Mouse (Mus musculus): ENCODE measurements around the gene Apom.
A peak's percentile ranks its signal among the peaks of the same experiment; 100 is the strongest.

Gene Apom

GRCm38 (mm10) chr17:35159638-35160037 lies 27.8 kb upstream of the Apom start:
- DNase-seq (ENCODE audit: low read depth in 2 of 2, low spot score in 2 of 2) = no peak

DNA sequence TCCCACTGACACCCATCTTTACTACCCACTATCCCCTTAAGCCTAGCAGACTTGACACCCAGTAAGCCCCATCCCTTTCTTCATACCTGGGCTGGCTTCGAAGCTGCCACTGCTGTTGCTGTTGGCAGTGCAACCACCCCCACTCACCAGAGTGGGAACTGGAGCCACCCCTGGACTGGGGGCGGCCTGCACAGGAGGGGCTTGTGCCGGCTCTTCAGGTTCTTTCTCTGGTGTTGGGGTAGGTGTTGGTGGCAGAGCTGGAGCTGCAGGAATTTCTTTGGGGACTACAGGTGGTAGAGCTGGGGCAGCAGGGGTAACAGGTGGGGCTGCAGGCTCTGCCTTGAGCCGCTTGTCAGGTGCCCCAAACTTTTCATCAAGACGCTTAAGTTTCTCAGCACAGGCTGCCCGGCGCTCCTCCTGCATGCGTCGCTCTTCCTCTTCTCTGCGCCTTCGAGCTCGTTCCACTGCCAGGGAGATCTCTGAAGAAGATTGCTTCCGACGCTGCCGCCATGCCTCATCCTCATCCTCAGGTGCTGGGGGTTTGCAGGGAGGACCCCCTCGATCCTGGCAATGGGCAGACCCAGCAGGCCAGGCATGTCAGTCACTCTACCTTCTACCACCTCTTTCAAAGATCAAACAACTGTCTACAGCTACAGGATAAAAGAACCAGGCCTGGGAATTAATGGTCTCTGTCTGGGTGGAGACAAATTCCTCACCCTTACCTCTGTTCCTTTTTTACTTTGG lies 27.2 kb upstream of the Apom start:
- no peak for DNase-seq (ENCODE audit: low read depth in 2 of 2, low spot score in 2 of 2)

DNA sequence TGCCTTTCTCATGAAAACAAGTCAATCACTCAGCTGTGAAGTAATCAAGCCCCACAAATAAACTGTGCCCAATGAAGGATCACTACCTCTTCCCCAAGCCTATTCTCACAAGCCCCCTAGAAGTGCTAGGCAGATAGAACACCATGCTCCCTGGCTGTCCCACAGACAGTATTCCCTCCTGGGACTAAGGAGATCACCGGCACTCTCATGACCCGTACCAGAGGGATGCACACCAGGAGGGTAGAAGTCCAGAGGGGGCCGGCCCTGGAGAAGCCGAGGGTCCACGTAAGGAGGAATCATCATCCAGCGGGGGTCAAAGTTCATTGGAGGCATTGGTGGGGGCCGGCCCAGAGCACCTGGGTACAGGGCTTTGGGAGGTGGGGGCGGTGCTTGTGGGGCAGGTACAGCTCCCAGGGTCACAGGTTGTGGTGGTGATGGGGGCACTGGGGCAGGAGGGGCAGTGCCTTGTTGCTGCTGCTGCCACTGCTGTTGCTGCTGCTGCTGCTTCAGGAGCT lies 25.9 kb upstream of the Apom start:
- DNase-seq (ENCODE audit: low read depth in 2 of 2, low spot score in 2 of 2) = no peak

GRCm38 (mm10) chr17:35157254-35157653 lies 25.4 kb upstream of the Apom start:
- DNase-seq (ENCODE audit: low read depth in 2 of 2, low spot score in 2 of 2) = no peak

GRCm38 (mm10) chr17:35156461-35157200 lies 24.8 kb upstream of the Apom start:
- no peak for DNase-seq (ENCODE audit: low read depth in 2 of 2, low spot score in 2 of 2)

DNA sequence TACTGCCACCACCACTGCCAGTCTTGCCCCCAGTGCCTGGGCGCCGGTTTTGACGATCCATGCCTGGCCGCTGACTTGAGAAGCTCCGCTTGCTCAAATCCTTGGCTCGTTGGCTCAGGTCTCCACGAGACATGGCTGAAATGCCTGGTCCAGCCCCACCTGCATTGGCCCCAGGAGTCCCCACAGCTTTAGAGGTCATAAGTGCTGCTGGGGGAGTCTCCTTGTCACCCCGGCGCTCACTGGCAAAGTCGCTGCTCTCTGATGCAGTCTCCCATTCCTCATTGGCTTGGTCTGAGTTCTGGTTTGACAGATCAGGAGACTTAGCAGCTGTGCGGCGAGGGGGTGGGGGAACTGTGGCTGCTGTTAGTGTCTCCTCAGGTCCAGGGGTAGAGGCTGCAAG lies 23.6 kb upstream of the Apom start:
- DNase-seq (ENCODE audit: low read depth in 2 of 2, low spot score in 2 of 2) = no peak

GRCm38 (mm10) chr17:35154616-35155015 lies 22.8 kb upstream of the Apom start:
- no peak for DNase-seq (ENCODE audit: low read depth in 2 of 2, low spot score in 2 of 2)

- DNase-seq (ENCODE audit: low read depth in 2 of 2, low spot score in 2 of 2) = no peak
Observed at GRCm38 (mm10) chr17:35153931-35154330, 22.1 kb upstream of the Apom start.

GRCm38 (mm10) chr17:35153077-35153476 lies 21.2 kb upstream of the Apom start:
- DNase-seq (ENCODE audit: low read depth in 2 of 2, low spot score in 2 of 2) = no peak

- DNase-seq (ENCODE audit: low read depth in 2 of 2, low spot score in 2 of 2) = no peak
Observed at GRCm38 (mm10) chr17:35152121-35152520, 20.3 kb upstream of the Apom start.

GRCm38 (mm10) chr17:35147922-35148639 lies 16.2 kb upstream of the Apom start:
- DNase-seq (ENCODE audit: low read depth in 2 of 2, low spot score in 2 of 2) = no peak

- no peak for DNase-seq (ENCODE audit: low read depth in 2 of 2, low spot score in 2 of 2)
Observed at GRCm38 (mm10) chr17:35147348-35147747, 15.5 kb upstream of the Apom start.

GRCm38 (mm10) chr17:35146139-35146538 lies 14.3 kb upstream of the Apom start:
- DNase-seq (ENCODE audit: low read depth in 2 of 2, low spot score in 2 of 2) = no peak

- DNase-seq (ENCODE audit: low read depth in 2 of 2, low spot score in 2 of 2) = no peak
Observed at GRCm38 (mm10) chr17:35141971-35142370, 10.1 kb upstream of the Apom start.

- DNase-seq (ENCODE audit: low read depth in 2 of 2, low spot score in 2 of 2) = no peak
Observed at GRCm38 (mm10) chr17:35140490-35140996, 8.7 kb upstream of the Apom start.

DNA sequence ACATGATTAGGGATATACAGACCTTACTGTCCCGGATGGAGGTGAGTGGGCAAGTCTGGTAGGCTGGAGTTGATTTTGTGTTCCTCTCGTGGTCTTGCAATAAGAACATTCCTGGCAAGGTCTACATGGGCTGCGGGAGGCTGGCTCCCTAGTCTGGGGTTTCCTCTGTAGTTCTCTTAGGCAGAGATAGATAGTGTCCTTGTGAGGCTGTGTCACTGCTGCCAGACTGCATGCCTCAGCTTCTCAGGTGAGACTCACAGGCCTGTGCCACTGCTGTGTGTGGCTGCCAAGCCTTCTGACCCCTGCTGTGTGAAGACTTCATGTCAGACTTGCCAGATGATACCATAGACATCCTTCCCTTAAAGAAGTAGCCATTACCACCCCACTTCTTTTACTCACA lies 7.4 kb upstream of the Apom start:
- DNase-seq (ENCODE audit: low read depth in 2 of 2, low spot score in 2 of 2) = no peak

DNA sequence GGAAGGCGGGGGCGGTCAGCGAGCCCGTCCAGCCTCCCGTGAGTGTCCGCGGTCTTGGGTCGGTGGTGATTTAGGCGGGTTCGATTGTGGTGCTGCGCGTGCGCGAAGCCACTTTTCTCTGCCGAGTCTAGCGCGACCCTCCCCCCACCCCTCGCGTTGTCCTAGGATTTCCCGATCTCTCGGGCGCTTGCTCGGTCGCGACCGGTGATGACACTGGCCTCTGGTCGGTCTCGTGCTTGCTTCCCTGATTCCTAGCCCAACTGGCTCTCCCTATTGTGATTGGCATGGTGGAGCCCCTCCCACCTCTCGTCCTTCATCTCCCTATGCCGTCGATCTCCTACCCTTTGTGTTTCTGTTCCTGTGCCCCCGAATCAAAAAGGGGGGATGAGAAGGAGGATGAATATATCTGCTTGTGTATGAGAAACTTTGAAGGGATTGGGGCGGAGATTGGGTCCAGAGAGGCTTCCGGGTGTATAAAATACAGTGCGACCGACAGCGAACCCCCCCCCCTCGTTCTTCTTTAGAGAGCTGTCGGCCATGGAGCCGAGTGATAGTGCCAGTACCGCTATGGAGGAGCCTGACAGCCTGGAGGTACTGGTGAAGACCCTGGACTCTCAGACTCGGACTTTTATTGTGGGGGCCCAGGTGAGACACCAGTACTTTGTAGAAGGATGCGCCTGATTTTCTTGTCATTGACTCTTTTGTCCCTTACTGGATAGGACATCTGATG lies 3.9 kb upstream of the Apom start:
- peak in 1 of 2 experiments; percentile 21 for DNase-seq (ENCODE audit: low read depth in 2 of 2, low spot score in 2 of 2)

GRCm38 (mm10) chr17:35134801-35135590 lies 3.1 kb upstream of the Apom start, which contains the start of gene Bag6:
Gene Bag6, plus strand, starts transcription at chr17:35135178.
- peak; percentile 92 to 95 for DNase-seq (ENCODE audit: low read depth in 2 of 2, low spot score in 2 of 2)

GRCm38 (mm10) chr17:35133517-35133916 lies 1.7 kb upstream of the Apom start:
- DNase-seq (ENCODE audit: low read depth in 2 of 2, low spot score in 2 of 2) = no peak

- DNase-seq (ENCODE audit: low read depth in 2 of 2, low spot score in 2 of 2) = no peak
Observed at GRCm38 (mm10) chr17:35132174-35132560, 317 bp upstream of the Apom start.

All from CD8-positive naive resting alpha-beta T cell, adult 2 months (primary cell).